Mouse (Mus musculus) left cerebral cortex, postnatal 14 days (tissue): ENCODE measurements around the gene Zcchc14. TPM values are rescaled to one million over a fixed set of nuclear protein-coding genes. Genes with fewer than 3 reads are reported as not detected.
"Not testable (repeated sequence)": the region's sequence is repeated elsewhere in the genome, so short reads cannot be mapped to it uniquely, and the experiment has no call there.

ENCODE experiments used
- DNase-seq, 2 experiments: peaks; one replicate each; pipeline ENCODE4 v3.0.0; 2021 to 2022; ENCODE audit warnings: low spot score in 2 of 2, mixed read lengths in 1 of 2
- intact Hi-C: fragments of 180-260 bp; cut with DNase I; formaldehyde crosslinking; loops from one replicate; pipeline ENCODE4 v1.15.1; 2025
- total RNA-seq, 2 experiments: library from RNA; stranded (reverse); gene quantifications; 2 replicates each; pipeline ENCODE4 v1.2.3; 2021

Zcchc14 gene
- total RNA-seq, 2 experiments from 2014 or later: 71.8 to 75.9 TPM

GRCm38 (mm10) chr8:121669208-121669607 lies 16.5 kb upstream of the Zcchc14 start:
- intact Hi-C loops: no loop called here
- DNase-seq: no peak

- peak; percentile 51 to 62 for DNase-seq
- intact Hi-C loops: no loop called here
These were observed 15.9 kb upstream of the Zcchc14 start for GRCm38 (mm10) chr8:121668553-121668952.

- DNase-seq, intact Hi-C loops: not testable (repeated sequence)
These were observed 15.3 kb upstream of the Zcchc14 start for GRCm38 (mm10) chr8:121667936-121668500.

GRCm38 (mm10) chr8:121665329-121665728 lies 12.6 kb upstream of the Zcchc14 start:
- intact Hi-C loops: no loop called here
- DNase-seq: no peak

GRCm38 (mm10) chr8:121663101-121663500 lies 10.4 kb upstream of the Zcchc14 start:
- intact Hi-C loops: no loop called here
- no peak for DNase-seq

- no peak for DNase-seq
- intact Hi-C loops: no loop called here
These were observed 9.1 kb upstream of the Zcchc14 start for GRCm38 (mm10) chr8:121661631-121662357.

GRCm38 (mm10) chr8:121660602-121661001 lies 7.9 kb upstream of the Zcchc14 start:
- DNase-seq: no peak

GRCm38 (mm10) chr8:121654966-121655494 lies 2.3 kb upstream of the Zcchc14 start:
- no peak for DNase-seq
- intact Hi-C loops: loop anchor here (5.0 kb wide), 1 partner anchor 53 kb away; no protein-coding TSS in a partner anchor

More at GRCm38 (mm10) chr8:121660602-121661001, 7.9 kb upstream of the Zcchc14 start:
- intact Hi-C loops: no loop called here

- intact Hi-C loops: loop anchor here (5.0 kb wide), 1 partner anchor 52 kb away; no protein-coding TSS in a partner anchor
- no peak for DNase-seq
These were observed 1.4 kb upstream of the Zcchc14 start for GRCm38 (mm10) chr8:121654131-121654530.

GRCm38 (mm10) chr8:121653340-121654019 lies 779 bp upstream of the Zcchc14 start:
- intact Hi-C loops: loop anchor here (5.0 kb wide), 1 partner anchor 51 kb away; no protein-coding TSS in a partner anchor
- peak in 1 of 2 experiments; percentile 72 for DNase-seq

GRCm38 (mm10) chr8:121651874-121652361 lies 783 bp downstream of the Zcchc14 start:
- peak in 1 of 2 experiments; percentile 43 for DNase-seq
- intact Hi-C loops: loop anchor here (5.0 kb wide), 1 partner anchor 50 kb away; no protein-coding TSS in a partner anchor

GRCm38 (mm10) chr8:121651308-121651873 lies 1.3 kb downstream of the Zcchc14 start:
- no peak for DNase-seq
- intact Hi-C loops: loop anchor here (5.0 kb wide), 1 partner anchor 49 kb away; no protein-coding TSS in a partner anchor

- DNase-seq: no peak
- intact Hi-C loops: loop anchor here (5.0 kb wide), 1 partner anchor 48 kb away; no protein-coding TSS in a partner anchor
These were observed 2.1 kb downstream of the Zcchc14 start for GRCm38 (mm10) chr8:121650389-121651307.

GRCm38 (mm10) chr8:121649904-121650303 lies 2.8 kb downstream of the Zcchc14 start:
- no peak for DNase-seq
- intact Hi-C loops: loop anchor here (5.0 kb wide), 1 partner anchor 48 kb away; no protein-coding TSS in a partner anchor

- no peak for DNase-seq
- intact Hi-C loops: no loop called here
These were observed 3.3 kb downstream of the Zcchc14 start for GRCm38 (mm10) chr8:121649423-121649822.

GRCm38 (mm10) chr8:121648451-121648850 lies 4.2 kb downstream of the Zcchc14 start:
- intact Hi-C loops: no loop called here
- DNase-seq: no peak

- no peak for DNase-seq
- intact Hi-C loops: no loop called here
These were observed 5.0 kb downstream of the Zcchc14 start for GRCm38 (mm10) chr8:121647511-121648215.

GRCm38 (mm10) chr8:121643384-121643783 lies 9.3 kb downstream of the Zcchc14 start:
- DNase-seq: no peak
- intact Hi-C loops: no loop called here
